Mouse (Mus musculus): Measurements from ENCODE around the gene Foxq1. TPM values are rescaled to one million over a fixed set of nuclear protein-coding genes. Genes with fewer than 3 reads are reported as not detected.

The Foxq1 gene
- polyA plus RNA-seq, 1 experiment = 13.9 TPM

DNA sequence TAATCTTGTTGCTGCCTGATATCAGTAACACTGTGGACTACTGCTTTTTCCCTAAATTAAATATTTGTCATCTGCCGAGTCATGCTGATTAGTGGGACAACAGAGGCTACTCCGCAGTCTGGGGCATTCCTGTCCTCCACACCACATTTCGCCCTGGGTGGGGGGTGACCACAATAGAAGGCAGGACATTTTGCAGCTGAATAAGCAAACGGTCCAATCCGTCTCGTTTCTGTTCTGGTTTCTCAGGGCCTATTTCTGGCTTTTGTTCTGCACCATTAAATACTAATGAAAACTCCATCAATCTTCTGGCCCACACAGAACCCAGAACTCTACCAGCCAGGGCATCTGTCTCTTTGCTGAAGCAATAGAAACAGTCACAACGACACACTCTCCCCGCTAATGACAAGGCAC, 24.3 kb upstream of the Foxq1 start:
- DNase-seq = no peak
- Histone ChIP-seq H3K27me3 (replicated peaks; ENCODE audit: control insufficient read depth, insufficient read depth, low read length) (no peaks in the 10 kb centered on the region), H3K27ac (ENCODE audit: insufficient read depth, low read depth, low read length) (no peak overlapping the region), H3K4me3 (ENCODE audit: insufficient read depth, low read depth, low read length) (no peak overlapping the region), H3K36me3 (ENCODE audit: control insufficient read depth, insufficient read depth, low read length) (no peaks in the 10 kb centered on the region), H3K4me1 (ENCODE audit: control insufficient read depth, insufficient read depth, low read length) (peaks cover 2% of the 10 kb centered on the region; the same call in 1 of the 2 replicates)
- WGBS = 28% methylated on average over 8 of the region's 8 CpGs
- TF ChIP-seq POLR2A (IDR thresholded peaks at IDR 0.05; ENCODE audit: low read depth, low read length) (no peak), CTCF (conservative IDR thresholded peaks at IDR 0.05; ENCODE audit: insufficient read depth, insufficient read length, low read depth, low read length) (no peak)

- no peak for DNase-seq
- TF ChIP-seq CTCF (conservative IDR thresholded peaks at IDR 0.05; ENCODE audit: insufficient read depth, insufficient read length, low read depth, low read length) (no peak), POLR2A (IDR thresholded peaks at IDR 0.05; ENCODE audit: low read depth, low read length) (no peak)
- Histone ChIP-seq H3K27ac (ENCODE audit: insufficient read depth, low read depth, low read length) (no peak overlapping the region), H3K27me3 (replicated peaks; ENCODE audit: control insufficient read depth, insufficient read depth, low read length) (no peaks in the 10 kb centered on the region), H3K4me3 (ENCODE audit: insufficient read depth, low read depth, low read length) (no peak overlapping the region), H3K36me3 (ENCODE audit: control insufficient read depth, insufficient read depth, low read length) (no peaks in the 10 kb centered on the region), H3K4me1 (ENCODE audit: control insufficient read depth, insufficient read depth, low read length) (peaks cover 2% of the 10 kb centered on the region; the same call in 1 of the 2 replicates)
- WGBS = 92% methylated on average over 4 of the region's 4 CpGs
Observed at GRCm38 (mm10) chr13:31534726-31535125, 21.2 kb upstream of the Foxq1 start.

- TF ChIP-seq CTCF (conservative IDR thresholded peaks at IDR 0.05; ENCODE audit: insufficient read depth, insufficient read length, low read depth, low read length) = no peak
- TF ChIP-seq POLR2A (IDR thresholded peaks at IDR 0.05; ENCODE audit: low read depth, low read length) = no peak
- H3K4me1 ChIP-seq (ENCODE audit: control insufficient read depth, insufficient read depth, low read length) = no peaks in the 10 kb centered on the region
- 68% methylated on average over 5 of the region's 5 CpGs for WGBS
- no peaks in the 10 kb centered on the region for H3K27me3 ChIP-seq (replicated peaks; ENCODE audit: control insufficient read depth, insufficient read depth, low read length)
- peak; percentile 62 for DNase-seq
- H3K36me3 ChIP-seq (ENCODE audit: control insufficient read depth, insufficient read depth, low read length) = no peaks in the 10 kb centered on the region
- no peak overlapping the region for H3K4me3 ChIP-seq (ENCODE audit: insufficient read depth, low read depth, low read length)
- H3K27ac ChIP-seq (ENCODE audit: insufficient read depth, low read depth, low read length) = no peak overlapping the region
Observed at GRCm38 (mm10) chr13:31543021-31543420, 12.9 kb upstream of the Foxq1 start.

GRCm38 (mm10) chr13:31546784-31547183, 9.2 kb upstream of the Foxq1 start:
- H3K27ac ChIP-seq (ENCODE audit: insufficient read depth, low read depth, low read length) = no peak overlapping the region
- WGBS = 81% methylated on average over 2 of the region's 2 CpGs
- DNase-seq = no peak
- H3K36me3 ChIP-seq (ENCODE audit: control insufficient read depth, insufficient read depth, low read length) = no peaks in the 10 kb centered on the region
- no peaks in the 10 kb centered on the region for H3K4me1 ChIP-seq (ENCODE audit: control insufficient read depth, insufficient read depth, low read length)
- no peak overlapping the region for H3K4me3 ChIP-seq (ENCODE audit: insufficient read depth, low read depth, low read length)
- H3K27me3 ChIP-seq (replicated peaks; ENCODE audit: control insufficient read depth, insufficient read depth, low read length) = no peaks in the 10 kb centered on the region
- no peak for TF ChIP-seq POLR2A (IDR thresholded peaks at IDR 0.05; ENCODE audit: low read depth, low read length)
- TF ChIP-seq CTCF (conservative IDR thresholded peaks at IDR 0.05; ENCODE audit: insufficient read depth, insufficient read length, low read depth, low read length) = no peak

DNA sequence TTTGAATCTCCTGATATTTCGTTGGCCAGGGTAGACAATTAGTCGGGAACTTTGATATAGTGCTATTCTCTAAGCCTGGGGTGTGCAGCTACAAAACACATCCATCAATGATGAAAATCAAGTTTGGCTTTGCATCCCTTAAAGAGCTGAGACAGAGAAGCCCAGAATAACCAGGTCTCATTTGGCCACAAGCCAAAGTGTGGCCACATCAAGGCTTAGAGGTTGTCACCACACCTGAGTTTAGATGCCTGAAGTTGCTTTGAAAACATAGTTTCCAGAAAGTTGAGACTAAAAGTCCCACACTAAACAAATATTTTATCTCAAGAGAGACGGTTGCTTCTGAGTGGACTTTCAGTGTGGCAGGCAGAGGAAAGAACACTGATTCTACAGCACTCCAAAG, 8.7 kb upstream of the Foxq1 start:
- Histone ChIP-seq H3K4me1 (ENCODE audit: control insufficient read depth, insufficient read depth, low read length) (no peaks in the 10 kb centered on the region), H3K4me3 (ENCODE audit: insufficient read depth, low read depth, low read length) (no peak overlapping the region), H3K36me3 (ENCODE audit: control insufficient read depth, insufficient read depth, low read length) (no peaks in the 10 kb centered on the region), H3K27ac (ENCODE audit: insufficient read depth, low read depth, low read length) (no peak overlapping the region), H3K27me3 (replicated peaks; ENCODE audit: control insufficient read depth, insufficient read depth, low read length) (no peaks in the 10 kb centered on the region)
- WGBS = 81% methylated on average over 3 of the region's 3 CpGs
- DNase-seq = no peak
- TF ChIP-seq CTCF (conservative IDR thresholded peaks at IDR 0.05; ENCODE audit: insufficient read depth, insufficient read length, low read depth, low read length) = no peak
- no peak for TF ChIP-seq POLR2A (IDR thresholded peaks at IDR 0.05; ENCODE audit: low read depth, low read length)

GRCm38 (mm10) chr13:31547610-31548009, 8.3 kb upstream of the Foxq1 start:
- Histone ChIP-seq H3K4me1 (ENCODE audit: control insufficient read depth, insufficient read depth, low read length) (no peaks in the 10 kb centered on the region), H3K27me3 (replicated peaks; ENCODE audit: control insufficient read depth, insufficient read depth, low read length) (no peaks in the 10 kb centered on the region), H3K27ac (ENCODE audit: insufficient read depth, low read depth, low read length) (no peak overlapping the region), H3K36me3 (ENCODE audit: control insufficient read depth, insufficient read depth, low read length) (no peaks in the 10 kb centered on the region), H3K4me3 (ENCODE audit: insufficient read depth, low read depth, low read length) (no peak overlapping the region)
- no peak for DNase-seq
- 88% methylated on average over 9 of the region's 9 CpGs for WGBS
- TF ChIP-seq POLR2A (IDR thresholded peaks at IDR 0.05; ENCODE audit: low read depth, low read length) (no peak), CTCF (conservative IDR thresholded peaks at IDR 0.05; ENCODE audit: insufficient read depth, insufficient read length, low read depth, low read length) (no peak)

DNA sequence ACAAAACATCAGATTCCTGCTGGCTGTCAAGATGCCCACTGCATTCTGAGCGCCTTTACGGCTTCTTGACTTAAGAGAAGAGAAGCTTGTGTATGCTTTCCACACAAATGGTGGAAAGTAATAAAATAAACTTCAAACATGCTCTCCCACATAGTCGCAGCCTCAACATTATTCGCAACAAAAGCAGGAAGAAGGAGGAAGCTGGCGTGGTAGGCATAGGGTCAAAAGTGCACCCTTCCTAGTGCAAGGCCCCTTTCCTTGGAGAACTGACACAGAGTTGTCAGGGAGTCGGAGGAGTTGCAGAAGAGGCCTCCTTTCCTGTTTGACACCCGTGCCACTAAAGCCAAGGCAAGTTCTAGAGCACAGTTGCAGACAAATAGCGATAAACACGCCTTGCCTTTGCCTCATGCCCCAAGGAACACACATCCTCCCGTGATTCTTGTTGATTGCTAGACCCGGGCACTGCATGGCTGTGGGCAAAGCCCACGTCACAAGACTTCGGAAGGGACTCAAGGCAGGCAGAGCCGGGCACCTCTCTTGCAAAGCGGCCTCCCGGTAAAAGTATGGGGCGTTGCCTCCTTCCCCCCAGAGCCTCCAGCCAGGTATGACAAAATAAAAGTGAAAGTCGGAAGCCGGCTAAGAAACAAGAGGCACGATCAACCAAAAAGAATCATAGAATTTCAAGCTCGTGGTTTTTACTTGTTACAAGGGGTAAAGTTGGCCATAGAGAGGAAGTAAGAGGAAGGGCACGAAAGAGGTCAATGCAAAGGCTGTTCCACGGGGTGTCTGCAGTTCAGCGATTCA, 1.2 kb downstream of the Foxq1 start:
- TF ChIP-seq CTCF (conservative IDR thresholded peaks at IDR 0.05; ENCODE audit: insufficient read depth, insufficient read length, low read depth, low read length) (no peak), POLR2A (IDR thresholded peaks at IDR 0.05; ENCODE audit: low read depth, low read length) (no peak)
- WGBS = 24% methylated on average over 24 of the region's 24 CpGs
- peak; percentile 18 for DNase-seq

More for the DNA sequence above, 1.2 kb downstream of the Foxq1 start:
- peak overlapping the region; percentile 62 for H3K4me3 ChIP-seq (ENCODE audit: insufficient read depth, low read depth, low read length)
- H3K4me1 ChIP-seq (ENCODE audit: control insufficient read depth, insufficient read depth, low read length) = no peaks in the 10 kb centered on the region
- peaks cover 1% of the 10 kb centered on the region; the same call in 1 of the 2 replicates for H3K27me3 ChIP-seq (replicated peaks; ENCODE audit: control insufficient read depth, insufficient read depth, low read length)
- H3K36me3 ChIP-seq (ENCODE audit: control insufficient read depth, insufficient read depth, low read length) = no peaks in the 10 kb centered on the region
- peak overlapping the region; percentile 37; the same call in 1 of the 2 replicates for H3K27ac ChIP-seq (ENCODE audit: insufficient read depth, low read depth, low read length)
